Mouse (Mus musculus) sigmoid colon, adult 10 weeks (tissue): Measurements from ENCODE around the gene Pard3b. TPM values are rescaled to one million over a fixed set of nuclear protein-coding genes. Genes with fewer than 3 reads are reported as not detected.

ENCODE experiments used
- polyA plus RNA-seq: library from polyadenylated mRNA; stranded (reverse); fragments of 350-450 nt; fragmentation: Illumina TruSeq; extraction: RNeasy Lipid Tissue Mini Kit (QIAGEN cat#74804); gene quantifications from one replicate; pipeline ENCODE4 v1.2.3, GENCODE M21; 2014; ENCODE audit warnings: low read depth, low replicate concordance

Gene Pard3b
- 18.5 TPM for polyA plus RNA-seq

DNA sequence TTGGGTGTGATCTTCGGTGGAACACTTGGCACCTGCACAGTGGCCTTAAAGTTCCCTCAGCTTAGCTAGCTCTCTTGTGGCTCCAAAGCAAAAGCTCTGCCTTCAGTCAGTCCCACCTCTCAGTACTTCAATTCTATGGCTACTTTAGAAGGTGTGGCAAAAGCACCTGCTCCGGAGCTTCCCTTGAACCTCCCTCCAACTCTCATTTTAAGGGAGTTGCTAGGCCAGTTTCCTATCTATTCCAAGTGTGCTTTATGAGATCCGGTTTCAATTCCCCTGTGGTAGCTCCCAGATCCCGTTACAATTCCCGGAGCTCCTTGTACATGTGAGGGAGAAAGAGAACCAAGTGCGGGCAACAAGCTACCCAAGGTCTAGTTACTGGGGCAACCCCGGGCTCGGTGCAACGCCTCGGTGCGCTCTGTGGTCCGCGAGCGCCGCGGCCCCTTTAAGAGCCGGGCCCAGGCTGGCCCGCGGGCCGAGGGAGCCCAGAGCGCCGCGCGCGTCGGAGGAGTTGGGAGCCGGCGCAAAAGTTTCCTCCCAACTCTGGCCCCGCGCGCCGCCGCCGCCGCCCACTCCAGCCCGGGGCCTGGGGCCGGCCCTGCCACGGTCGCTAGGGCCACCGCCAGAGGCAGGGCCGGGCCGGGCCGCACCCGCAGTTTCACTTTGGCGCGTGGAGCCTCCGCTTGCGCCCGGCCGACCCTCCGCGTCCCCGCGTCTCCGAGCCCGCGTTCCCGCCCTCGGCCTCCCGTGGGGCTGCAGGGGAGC lies at the start of gene Pard3b:
TSS of gene Pard3b (plus strand) at position 478 of the 765 bp plus-strand sequence.

